Mouse (Mus musculus) adrenal gland, postnatal 4 days (tissue): ENCODE data around the gene Stk25. TPM values are rescaled to one million over a fixed set of nuclear protein-coding genes. Genes with fewer than 3 reads are reported as not detected.

ENCODE experiments used
- DNase-seq, 2 experiments: peaks; one replicate each; pipeline ENCODE4 v3.0.0; 2021 to 2022; ENCODE audit warnings: low spot score in 2 of 2, mixed read lengths in 2 of 2
- total RNA-seq, 2 experiments: library from RNA; stranded (reverse); gene quantifications; 2 replicates each; pipeline ENCODE4 v1.2.3; 2021

Gene Stk25
- total RNA-seq, 2 experiments from 2014 or later: 164 to 171 TPM

DNA sequence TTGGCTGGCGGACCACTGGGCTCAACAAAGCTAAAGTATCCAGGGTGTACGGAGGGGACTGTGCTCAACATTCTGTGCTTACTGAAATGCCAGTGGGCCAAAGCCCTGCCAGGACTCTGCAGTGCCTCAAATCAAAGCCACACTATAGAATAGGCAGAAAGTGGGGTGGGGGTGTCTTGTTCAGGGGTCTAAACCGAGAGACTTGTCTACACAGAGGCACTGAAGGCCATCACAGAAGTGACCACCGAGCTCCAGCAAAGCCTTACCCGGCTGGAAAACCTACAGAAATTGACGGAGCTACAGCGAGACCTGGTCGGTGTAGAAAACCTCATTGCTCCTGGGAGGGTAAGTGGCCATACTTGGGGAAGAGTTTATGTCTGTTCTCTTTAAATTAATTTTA, 48.7 kb downstream of the Stk25 start:
- DNase-seq: no peak

DNA sequence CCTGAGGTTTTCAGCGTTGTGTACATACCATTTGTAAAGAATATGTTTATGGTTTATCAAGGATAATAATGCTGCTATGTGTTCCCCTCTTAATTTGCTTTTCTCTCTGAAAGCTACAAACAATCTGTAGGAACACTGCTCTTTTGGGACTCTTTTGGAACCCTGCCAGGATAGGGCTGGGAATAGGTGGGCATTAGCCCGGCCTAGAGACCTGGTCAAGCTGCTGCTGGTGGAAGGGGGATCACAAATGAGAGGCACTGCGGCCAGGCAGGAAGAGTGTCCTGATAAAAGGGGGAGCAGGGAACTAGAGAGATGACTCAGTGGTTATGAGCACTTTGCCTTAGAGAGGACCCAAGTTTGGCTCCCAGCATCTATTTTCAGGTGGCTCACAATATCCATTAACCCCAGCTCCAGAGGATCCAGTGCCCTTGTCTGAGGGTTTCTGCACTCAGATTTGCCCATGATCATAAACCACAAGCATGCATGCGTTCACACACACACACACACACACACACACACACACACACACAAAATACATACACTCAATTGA, 49.7 kb downstream of the Stk25 start:
- no peak for DNase-seq

DNA sequence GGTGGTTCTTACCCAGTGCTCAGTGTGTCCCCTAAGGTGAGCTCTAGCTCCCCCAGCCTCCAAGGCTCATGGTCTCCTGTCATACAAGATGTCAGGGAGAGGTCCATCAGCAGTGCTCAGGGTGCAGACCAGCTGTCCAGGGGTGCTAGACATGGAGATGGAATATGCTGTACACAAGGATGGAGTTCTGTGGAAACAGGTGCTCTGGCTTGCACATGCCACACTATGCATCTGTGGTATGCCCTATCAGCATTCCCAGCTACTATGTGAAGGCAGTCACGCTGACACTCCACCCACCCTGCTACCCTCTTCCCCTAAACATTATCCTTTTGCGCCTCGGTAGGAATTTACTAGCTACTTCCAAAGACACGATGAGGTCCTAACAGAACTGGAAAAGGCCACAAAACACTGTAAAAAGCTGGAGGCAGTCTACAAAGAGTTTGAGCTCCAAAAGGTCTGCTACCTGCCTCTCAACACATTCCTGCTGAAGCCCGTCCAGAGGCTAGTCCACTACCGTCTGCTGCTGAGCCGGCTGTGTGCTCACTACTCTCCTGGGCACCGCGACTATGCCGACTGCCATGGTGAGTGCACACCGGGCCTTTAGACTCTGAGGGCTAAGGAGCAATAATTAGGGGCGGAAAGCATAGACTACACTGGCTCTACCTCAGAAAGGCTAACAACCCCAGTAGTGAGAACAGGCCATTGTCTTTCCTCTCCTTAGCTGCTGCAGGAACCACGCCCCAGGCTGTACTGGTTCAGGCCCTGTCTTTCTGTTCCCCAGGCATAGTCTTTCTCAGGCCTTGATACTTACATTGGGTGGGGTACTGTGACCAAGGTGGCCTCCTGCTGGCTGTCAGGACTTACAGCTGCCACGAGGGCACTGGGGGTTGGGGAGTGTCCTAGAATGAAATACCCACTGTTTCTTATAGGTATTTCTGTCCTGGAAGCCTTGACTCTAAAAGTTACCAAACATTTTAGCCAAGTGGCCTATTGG, 51.1 kb downstream of the Stk25 start:
- DNase-seq: no peak

DNA sequence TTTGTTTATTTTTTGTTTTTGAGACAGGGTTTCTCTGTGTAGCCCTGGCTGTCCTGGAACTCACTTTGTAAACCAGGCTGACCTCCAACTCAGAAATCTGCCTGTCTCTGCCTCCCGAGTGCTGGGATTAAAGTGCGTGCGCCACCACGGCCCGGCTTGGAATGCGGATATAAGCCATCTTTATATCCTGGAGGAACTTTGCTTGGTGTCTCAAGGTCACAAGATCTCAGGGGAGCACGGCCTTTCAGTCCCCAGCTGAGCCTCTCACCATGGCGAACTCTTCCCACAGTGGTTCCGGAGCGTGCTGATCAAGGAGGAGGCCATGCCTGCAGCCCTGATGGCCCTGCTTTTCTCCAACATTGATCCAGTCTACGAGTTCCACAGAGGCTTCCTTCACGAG, 54.5 kb downstream of the Stk25 start:
- DNase-seq: no peak

DNA sequence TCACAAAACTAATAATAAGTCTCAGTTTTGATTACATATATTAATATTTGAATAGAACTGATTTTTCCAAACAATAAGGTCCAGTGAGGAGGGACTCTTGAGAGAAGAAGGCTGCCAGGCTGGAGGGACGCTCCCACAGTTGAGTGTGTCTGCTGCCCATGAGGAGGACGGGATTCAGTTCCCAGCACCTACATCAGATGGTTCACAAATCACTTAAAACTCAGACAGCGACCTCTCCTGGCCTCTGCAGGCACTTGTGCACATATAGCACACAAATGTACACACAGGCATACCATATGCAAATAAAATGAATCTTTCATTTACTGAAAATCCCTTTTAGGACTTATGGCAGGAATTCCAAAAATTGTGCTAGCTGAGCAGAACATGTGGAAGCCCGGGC, 55.5 kb downstream of the Stk25 start:
- no peak for DNase-seq

DNA sequence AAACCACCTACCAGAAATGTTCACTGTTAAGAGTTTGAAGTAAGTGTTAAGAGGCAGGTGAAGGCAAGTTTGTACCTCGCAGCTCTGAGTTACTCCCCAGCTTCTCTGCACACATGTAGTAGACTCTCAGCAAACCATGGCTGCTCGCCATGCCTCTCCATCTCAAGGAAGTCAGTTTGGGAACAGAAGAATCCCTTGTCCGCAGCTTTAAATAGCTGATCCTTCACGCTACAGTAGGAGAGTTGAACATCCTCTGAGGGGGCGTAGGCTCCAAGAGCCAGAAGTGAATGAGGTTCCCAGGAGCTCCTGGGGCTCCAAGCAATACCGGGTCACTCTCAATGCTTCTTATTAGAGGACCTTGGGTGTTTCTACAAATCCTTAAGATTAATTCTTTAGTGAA, 62.5 kb downstream of the Stk25 start:
- DNase-seq: no peak

DNA sequence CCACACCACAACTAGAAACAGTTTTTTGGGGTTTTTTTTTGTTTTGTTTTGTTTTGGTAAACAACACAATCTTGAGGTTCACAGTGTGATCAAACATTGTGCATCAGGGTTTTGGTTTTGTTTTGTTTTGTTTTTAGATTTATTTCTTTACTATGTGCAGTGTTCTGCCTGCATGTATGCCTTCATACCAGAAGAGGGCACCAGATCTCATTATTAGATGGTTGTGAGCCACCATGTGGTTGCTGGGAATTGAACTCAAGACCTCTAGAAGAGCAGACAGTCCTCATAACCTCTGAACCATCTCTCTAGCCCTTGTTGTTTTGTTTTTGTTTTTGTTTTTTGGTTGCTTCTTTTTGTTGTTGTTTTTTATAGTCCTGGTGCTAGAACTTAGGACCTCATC, 64.5 kb downstream of the Stk25 start:
- DNase-seq: no peak

DNA sequence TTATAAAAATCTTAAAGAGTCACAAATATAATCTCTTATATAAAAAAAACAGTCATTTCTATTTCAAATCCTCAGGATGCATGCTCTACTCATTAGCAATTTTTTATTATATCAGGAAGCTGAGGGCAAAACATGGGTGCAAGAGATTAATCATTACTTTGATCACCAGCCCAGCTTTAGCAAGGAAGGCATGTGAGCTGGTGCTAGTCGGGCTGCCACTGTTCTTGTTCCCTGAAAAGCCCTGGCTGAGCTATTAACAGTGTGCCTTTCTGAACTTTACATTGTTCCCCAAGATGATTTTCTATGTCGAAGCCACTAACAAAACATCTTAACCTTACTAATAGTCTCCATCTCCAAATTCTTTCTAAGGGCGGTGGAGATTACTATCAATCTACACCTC, 70.1 kb downstream of the Stk25 start:
- DNase-seq: no peak

DNA sequence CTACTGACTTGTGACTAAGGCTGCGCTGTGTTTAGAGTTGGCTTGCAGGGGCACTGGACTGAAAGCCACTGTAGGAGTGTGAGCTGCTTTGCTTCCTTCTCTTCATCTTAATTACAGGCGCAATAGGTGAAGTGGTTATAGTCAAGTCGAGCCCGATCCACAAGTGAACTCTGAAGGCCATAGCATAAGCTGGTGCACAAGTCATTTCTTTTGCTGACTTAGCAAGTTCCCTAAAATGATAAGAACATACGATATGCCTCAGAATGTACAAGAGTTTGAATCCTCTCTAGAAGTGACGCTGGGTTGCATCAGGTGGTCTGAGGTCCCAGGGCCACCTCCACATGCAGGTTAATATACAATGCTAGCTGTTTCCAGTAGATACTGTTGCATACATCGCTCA, 76.9 kb downstream of the Stk25 start:
- no peak for DNase-seq

DNA sequence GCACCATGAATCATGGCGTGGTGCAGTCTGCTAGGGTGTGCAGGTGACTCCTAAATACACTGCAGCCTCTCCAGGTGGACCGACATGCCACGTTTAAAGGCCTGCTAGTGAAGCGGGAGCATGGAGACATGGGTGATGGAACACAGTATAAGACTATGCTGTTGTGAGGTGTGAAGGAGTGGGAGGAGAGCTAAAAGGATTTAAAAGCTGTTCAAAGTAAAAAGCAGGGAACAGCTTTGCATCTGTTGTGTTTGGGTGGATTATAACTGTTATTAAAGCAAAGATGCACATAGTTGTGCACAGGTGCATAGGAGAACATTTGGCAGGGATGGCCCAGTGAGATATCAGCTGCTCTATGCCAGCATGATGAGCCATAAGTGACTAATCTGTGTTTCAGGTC, 80.6 kb downstream of the Stk25 start:
- DNase-seq: no peak

DNA sequence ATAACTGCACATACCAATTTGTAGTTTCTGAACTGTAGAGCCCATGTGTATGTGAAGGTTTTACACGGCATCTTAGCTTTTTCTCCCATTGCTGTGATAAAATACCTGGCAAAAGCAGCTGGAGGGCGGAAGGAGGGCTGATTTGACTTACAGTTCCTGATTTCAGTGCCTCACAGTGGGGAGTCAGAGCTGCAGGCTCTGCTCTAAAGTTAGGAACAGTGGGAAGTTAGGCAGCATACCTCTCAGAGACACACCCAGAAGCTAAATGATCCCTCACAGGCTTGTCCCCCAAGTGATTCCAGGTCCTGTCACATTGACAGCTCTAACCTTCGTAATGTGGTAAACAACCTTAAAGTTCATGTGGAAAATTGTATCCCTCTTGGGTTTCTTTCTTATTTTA, 81.4 kb downstream of the Stk25 start:
- no peak for DNase-seq

Other genes starting within 250 kb of the Stk25 start
- 100 to 1,000 TPM; 306 to 308 TPM for gene Hdlbp, start 179.8 kb downstream of the Stk25 start, total RNA-seq
- gene Farp2, start 146.6 kb downstream of the Stk25 start, total RNA-seq: 10 to 100 TPM; 19.3 to 22.9 TPM
- 10 to 100 TPM; 22.5 to 25.4 TPM for gene Bok, start 27.0 kb upstream of the Stk25 start, total RNA-seq
- gene Atg4b, start 92.8 kb upstream of the Stk25 start, total RNA-seq: 10 to 100 TPM; 79.9 to 87.1 TPM
- gene Thap4, start 96.2 kb upstream of the Stk25 start, total RNA-seq: 10 to 100 TPM; 61.4 to 61.9 TPM
- 100 to 1,000 TPM; 112 to 121 TPM for gene Dtymk, start 143.3 kb upstream of the Stk25 start, total RNA-seq
- gene Ing5, start 145.3 kb upstream of the Stk25 start, total RNA-seq: 10 to 100 TPM; 20.4 to 21.9 TPM
- 10 to 100 TPM; 40.9 to 41.9 TPM for gene D2hgdh, start 166.2 kb upstream of the Stk25 start, total RNA-seq
- not detected for gene Gal3st2, start 202.6 kb upstream of the Stk25 start, total RNA-seq